ENCODE assay signal across 16 mouse cellular contexts in genomic region chr12:79560084-79560699, GRCm38 (mm10).
DNase-seq lines count a peak whose midpoint lies in the region; ATAC-seq and TF ChIP-seq lines count a peak whose summit lies in the region.
"Had no signal": no experiment of that assay in that cellular context is flagged by ENCODE, and none has a peak within 500 bp of the region (broad histone marks: within the 10 kb centered on the region; RNA-seq: fewer than 3 reads in every experiment).

No protein-coding gene starts in this region.

- H3K36me3 ChIP-seq in limb, embryonic 11.5 days (ENCODE audit: control insufficient read depth, insufficient read depth, low read length), result no peaks in the 10 kb centered on the region
- H3K36me3 ChIP-seq in limb, embryonic 10.5 days, result no peaks in the 10 kb centered on the region
- no peaks in the 10 kb centered on the region for H3K36me3 ChIP-seq in limb, embryonic 13.5 days
- H3K36me3 ChIP-seq in forebrain, postnatal 0 days (ENCODE audit: insufficient read depth), result no peaks in the 10 kb centered on the region
- H3K36me3 ChIP-seq: forebrain, embryonic 10.5 days; heart, embryonic 15.5 days had no signal

- no peaks in the 10 kb centered on the region for H3K4me1 ChIP-seq in limb, embryonic 11.5 days (ENCODE audit: control insufficient read depth, insufficient read depth, low read length)
- no peaks in the 10 kb centered on the region for H3K4me1 ChIP-seq in limb, embryonic 10.5 days
- H3K4me1 ChIP-seq in limb, embryonic 13.5 days, result peaks cover 20% of the 10 kb centered on the region
- no peaks in the 10 kb centered on the region for H3K4me1 ChIP-seq in forebrain, postnatal 0 days (ENCODE audit: insufficient read depth)
- H3K4me1 ChIP-seq: heart, embryonic 15.5 days; megakaryocyte, embryonic 14.5 days had no signal

- H3K27ac ChIP-seq in limb, embryonic 11.5 days (replicated peaks; ENCODE audit: low read depth, low read length), result no peak overlapping the region
- H3K27ac ChIP-seq in limb, embryonic 10.5 days, result no peak overlapping the region
- H3K27ac ChIP-seq in limb, embryonic 13.5 days, result peak overlapping the region; percentile 34; the same call in 1 of the 2 replicates
- H3K27ac ChIP-seq in forebrain, postnatal 0 days (ENCODE audit: low read depth, low read length), result no peak overlapping the region
- H3K27ac ChIP-seq: heart, embryonic 15.5 days had no signal

- 89% methylated on average over 8 of the region's 8 CpGs for WGBS in limb, embryonic 11.5 days
- 89% methylated on average over 8 of the region's 8 CpGs for WGBS in limb, embryonic 10.5 days
- WGBS in limb, embryonic 13.5 days, result 69% methylated on average over 8 of the region's 8 CpGs
- WGBS in forebrain, postnatal 0 days, result 86% methylated on average over 8 of the region's 8 CpGs

- peak; percentile 7 for DNase-seq in limb, embryonic 11.5 days (ENCODE audit: low spot score)
- no peak for DNase-seq in limb, embryonic 10.5 days (ENCODE audit: low spot score)
- peak; percentile 12 for DNase-seq in 416B (ENCODE audit: low read depth)
- peak; percentile 46 for DNase-seq in adipocyte (ENCODE audit: low spot score)
- no peak for DNase-seq in forebrain, postnatal 0 days
- DNase-seq in thymus, postnatal 25 days, result no peak
- DNase-seq in ovary, postnatal 36 days (ENCODE audit: low spot score), result no peak
- DNase-seq: adrenal gland, postnatal 10 days; cerebellum, adult 8-10 months; layer of hippocampus, postnatal 36 days; left cerebral cortex, postnatal 4 days; right cerebral cortex, postnatal 4 days had no signal

- no peak overlapping the region for H3K9ac ChIP-seq in limb, embryonic 11.5 days (ENCODE audit: low read length)
- no peak overlapping the region for H3K9ac ChIP-seq in limb, embryonic 13.5 days
- H3K9ac ChIP-seq in forebrain, postnatal 0 days, result no peak overlapping the region
- H3K9ac ChIP-seq: heart, embryonic 15.5 days had no signal

- no peak overlapping the region for H3K4me3 ChIP-seq in limb, embryonic 11.5 days (ENCODE audit: low read depth, low read length)
- H3K4me3 ChIP-seq in limb, embryonic 10.5 days, result no peak overlapping the region
- H3K4me3 ChIP-seq in limb, embryonic 13.5 days, result no peak overlapping the region
- no peak overlapping the region for H3K4me3 ChIP-seq in forebrain, postnatal 0 days (ENCODE audit: low read depth, low read length)
- H3K4me3 ChIP-seq: forebrain, embryonic 10.5 days; heart, embryonic 15.5 days; megakaryocyte, embryonic 14.5 days had no signal

- H3K27me3 ChIP-seq in limb, embryonic 11.5 days (ENCODE audit: control insufficient read depth, insufficient read depth, low read length), result no peaks in the 10 kb centered on the region
- no peaks in the 10 kb centered on the region for H3K27me3 ChIP-seq in limb, embryonic 10.5 days (ENCODE audit: low read depth, poor library complexity, severe bottlenecking)
- no peaks in the 10 kb centered on the region for H3K27me3 ChIP-seq in limb, embryonic 13.5 days
- H3K27me3 ChIP-seq in forebrain, postnatal 0 days (ENCODE audit: insufficient read depth, low read length), result no peaks in the 10 kb centered on the region
- H3K27me3 ChIP-seq: heart, embryonic 15.5 days; megakaryocyte, embryonic 14.5 days had no signal

- ATAC-seq in limb, embryonic 11.5 days (ENCODE audit: insufficient number of reproducible peaks, low FRiP score, low TSS enrichment, low read depth), result no peak
- ATAC-seq in limb, embryonic 13.5 days (ENCODE audit: low FRiP score, low read depth), result no peak
- no peak for ATAC-seq in forebrain, postnatal 0 days

- H3K9me3 ChIP-seq in limb, embryonic 11.5 days (ENCODE audit: control insufficient read depth, low read length), result no peaks in the 10 kb centered on the region
- H3K9me3 ChIP-seq in limb, embryonic 10.5 days (replicated peaks), result no peaks in the 10 kb centered on the region
- H3K9me3 ChIP-seq in limb, embryonic 13.5 days, result no peaks in the 10 kb centered on the region
- no peaks in the 10 kb centered on the region for H3K9me3 ChIP-seq in forebrain, postnatal 0 days (ENCODE audit: low read length)
- H3K9me3 ChIP-seq: forebrain, embryonic 10.5 days; heart, embryonic 15.5 days; megakaryocyte, embryonic 14.5 days had no signal

- no peak for TF ChIP-seq CTCF in forebrain, postnatal 0 days (IDR thresholded peaks at IDR 0.05; ENCODE audit: low read depth)

- H3K4me2 ChIP-seq in limb, embryonic 11.5 days (ENCODE audit: low read depth, severe bottlenecking), result no peak overlapping the region
- no peak overlapping the region for H3K4me2 ChIP-seq in limb, embryonic 13.5 days (replicated peaks)
- H3K4me2 ChIP-seq in forebrain, postnatal 0 days (ENCODE audit: low read depth), result no peak overlapping the region
- H3K4me2 ChIP-seq: heart, embryonic 15.5 days had no signal

Comparison
In these comparisons a context has a peak if more than half of its experiments do, and no peak if none do; other contexts are left out.
1. DNase-seq: peak in limb, embryonic 11.5 days (single experiment), 416B (single experiment) and adipocyte (single experiment); none in limb, embryonic 10.5 days (single experiment), forebrain, postnatal 0 days (single experiment), thymus, postnatal 25 days (single experiment) and ovary, postnatal 36 days (single experiment).